Mouse (Mus musculus): ENCODE results near the gene Cngb1. TPM values are rescaled to one million over a fixed set of nuclear protein-coding genes. Genes with fewer than 3 reads are reported as not detected.

The Cngb1 gene
- polyA plus RNA-seq, 1 experiment from 2014 or later = 0.32 TPM

GRCm38 (mm10) chr8:95314707-95315106 lies 8.3 kb upstream of the Cngb1 start:
- Histone ChIP-seq H3K4me1 (ENCODE audit: control insufficient read depth, insufficient read depth, low read length) (no peaks in the 10 kb centered on the region), H3K9me3 (replicated peaks; ENCODE audit: control insufficient read depth, low read length) (no peaks in the 10 kb centered on the region), H3K27ac (replicated peaks; ENCODE audit: low read depth, low read length) (no peak overlapping the region), H3K27me3 (ENCODE audit: control insufficient read depth, insufficient read depth, low read length) (0 out of 2 replicates have a peak, but pooled peaks cover 2% of the 10 kb centered on the region), H3K4me3 (ENCODE audit: low read depth, low read length) (no peak overlapping the region), H3K9ac (replicated peaks; ENCODE audit: low read length) (no peak overlapping the region), H3K36me3 (replicated peaks; ENCODE audit: control insufficient read depth, insufficient read depth, low read depth, low read length) (no peaks in the 10 kb centered on the region), H3K4me2 (ENCODE audit: low read depth, low read length) (no peak overlapping the region)
- DNase-seq (ENCODE audit: low spot score) (no peak), ATAC-seq (replicated peaks; ENCODE audit: insufficient number of reproducible peaks, low FRiP score, low TSS enrichment, low read depth) (no peak)
- WGBS = 75% methylated on average over 2 of the region's 2 CpGs

- H3K9me3 ChIP-seq (replicated peaks; ENCODE audit: control insufficient read depth, low read length) = no peaks in the 10 kb centered on the region
- ATAC-seq (replicated peaks; ENCODE audit: insufficient number of reproducible peaks, low FRiP score, low TSS enrichment, low read depth) (no peak), DNase-seq (ENCODE audit: low spot score) (no peak)
- H3K9ac ChIP-seq (replicated peaks; ENCODE audit: low read length) = no peak overlapping the region
- no peaks in the 10 kb centered on the region for H3K4me1 ChIP-seq (ENCODE audit: control insufficient read depth, insufficient read depth, low read length)
- H3K4me3 ChIP-seq (ENCODE audit: low read depth, low read length) = no peak overlapping the region
- no peaks in the 10 kb centered on the region for H3K36me3 ChIP-seq (replicated peaks; ENCODE audit: control insufficient read depth, insufficient read depth, low read depth, low read length)
- WGBS = 91% methylated on average over 6 of the region's 6 CpGs
- H3K27ac ChIP-seq (replicated peaks; ENCODE audit: low read depth, low read length) = no peak overlapping the region
- H3K27me3 ChIP-seq (ENCODE audit: control insufficient read depth, insufficient read depth, low read length) = no peaks in the 10 kb centered on the region
- H3K4me2 ChIP-seq (ENCODE audit: low read depth, low read length) = no peak overlapping the region
Observed at GRCm38 (mm10) chr8:95313857-95314256, 7.5 kb upstream of the Cngb1 start.

- H3K36me3 ChIP-seq (replicated peaks; ENCODE audit: control insufficient read depth, insufficient read depth, low read depth, low read length) = no peaks in the 10 kb centered on the region
Observed at GRCm38 (mm10) chr8:95312836-95313235, 6.5 kb upstream of the Cngb1 start.

GRCm38 (mm10) chr8:95310342-95310970 lies 4.1 kb upstream of the Cngb1 start, which contains the start of gene Tepp:
Gene Tepp, plus strand, starts transcription at chr8:95310566.
- Histone ChIP-seq H3K4me1 (ENCODE audit: control insufficient read depth, insufficient read depth, low read length) (no peaks in the 10 kb centered on the region), H3K27me3 (ENCODE audit: control insufficient read depth, insufficient read depth, low read length) (no peaks in the 10 kb centered on the region), H3K4me2 (ENCODE audit: low read depth, low read length) (no peak within 1 kb of the TSS), H3K27ac (replicated peaks; ENCODE audit: low read depth, low read length) (no peak within 1 kb of the TSS), H3K9ac (replicated peaks; ENCODE audit: low read length) (no peak within 1 kb of the TSS), H3K4me3 (ENCODE audit: low read depth, low read length) (no peak within 1 kb of the TSS), H3K9me3 (replicated peaks; ENCODE audit: control insufficient read depth, low read length) (no peaks in the 10 kb centered on the region), H3K36me3 (replicated peaks; ENCODE audit: control insufficient read depth, insufficient read depth, low read depth, low read length) (no peaks in the 10 kb centered on the region)
- 27% methylated on average over 6 of the region's 6 CpGs for WGBS
- no peak for DNase-seq (ENCODE audit: low spot score)
- no peak for ATAC-seq (replicated peaks; ENCODE audit: insufficient number of reproducible peaks, low FRiP score, low TSS enrichment, low read depth)

More at GRCm38 (mm10) chr8:95312836-95313235, 6.5 kb upstream of the Cngb1 start:
- no peak for DNase-seq (ENCODE audit: low spot score)
- no peak for ATAC-seq (replicated peaks; ENCODE audit: insufficient number of reproducible peaks, low FRiP score, low TSS enrichment, low read depth)
- no peaks in the 10 kb centered on the region for H3K9me3 ChIP-seq (replicated peaks; ENCODE audit: control insufficient read depth, low read length)
- H3K4me3 ChIP-seq (ENCODE audit: low read depth, low read length) = no peak overlapping the region
- H3K4me2 ChIP-seq (ENCODE audit: low read depth, low read length) = no peak overlapping the region
- H3K27ac ChIP-seq (replicated peaks; ENCODE audit: low read depth, low read length) = no peak overlapping the region
- no peak overlapping the region for H3K9ac ChIP-seq (replicated peaks; ENCODE audit: low read length)
- H3K4me1 ChIP-seq (ENCODE audit: control insufficient read depth, insufficient read depth, low read length) = no peaks in the 10 kb centered on the region
- H3K27me3 ChIP-seq (ENCODE audit: control insufficient read depth, insufficient read depth, low read length) = no peaks in the 10 kb centered on the region
- 72% methylated on average over 18 of the region's 18 CpGs for WGBS

GRCm38 (mm10) chr8:95305526-95305925 lies 859 bp downstream of the Cngb1 start:
- WGBS = 77% methylated on average over 4 of the region's 4 CpGs

GRCm38 (mm10) chr8:95302410-95302809 lies 4.0 kb downstream of the Cngb1 start:
- Histone ChIP-seq H3K9me3 (replicated peaks; ENCODE audit: control insufficient read depth, low read length) (no peaks in the 10 kb centered on the region), H3K4me2 (ENCODE audit: low read depth, low read length) (no peak overlapping the region), H3K4me3 (ENCODE audit: low read depth, low read length) (no peak overlapping the region), H3K27ac (replicated peaks; ENCODE audit: low read depth, low read length) (no peak overlapping the region), H3K36me3 (replicated peaks; ENCODE audit: control insufficient read depth, insufficient read depth, low read depth, low read length) (no peaks in the 10 kb centered on the region), H3K4me1 (ENCODE audit: control insufficient read depth, insufficient read depth, low read length) (no peaks in the 10 kb centered on the region), H3K27me3 (ENCODE audit: control insufficient read depth, insufficient read depth, low read length) (no peaks in the 10 kb centered on the region), H3K9ac (replicated peaks; ENCODE audit: low read length) (no peak overlapping the region)
- peak; percentile 56 for DNase-seq (ENCODE audit: low spot score)
- ATAC-seq (replicated peaks; ENCODE audit: insufficient number of reproducible peaks, low FRiP score, low TSS enrichment, low read depth) = no peak
- WGBS = 16% methylated on average over 5 of the region's 5 CpGs

More at GRCm38 (mm10) chr8:95305526-95305925, 859 bp downstream of the Cngb1 start:
- no peak overlapping the region for H3K4me3 ChIP-seq (ENCODE audit: low read depth, low read length)
- H3K27ac ChIP-seq (replicated peaks; ENCODE audit: low read depth, low read length) = no peak overlapping the region
- DNase-seq (ENCODE audit: low spot score) (no peak), ATAC-seq (replicated peaks; ENCODE audit: insufficient number of reproducible peaks, low FRiP score, low TSS enrichment, low read depth) (no peak)
- H3K4me2 ChIP-seq (ENCODE audit: low read depth, low read length) = no peak overlapping the region
- no peaks in the 10 kb centered on the region for H3K27me3 ChIP-seq (ENCODE audit: control insufficient read depth, insufficient read depth, low read length)
- H3K9ac ChIP-seq (replicated peaks; ENCODE audit: low read length) = no peak overlapping the region
- no peaks in the 10 kb centered on the region for H3K4me1 ChIP-seq (ENCODE audit: control insufficient read depth, insufficient read depth, low read length)
- no peaks in the 10 kb centered on the region for H3K9me3 ChIP-seq (replicated peaks; ENCODE audit: control insufficient read depth, low read length)
- H3K36me3 ChIP-seq (replicated peaks; ENCODE audit: control insufficient read depth, insufficient read depth, low read depth, low read length) = no peaks in the 10 kb centered on the region

GRCm38 (mm10) chr8:95293891-95294290 lies 12.5 kb downstream of the Cngb1 start:
- no peak overlapping the region for H3K4me2 ChIP-seq (ENCODE audit: low read depth, low read length)
- H3K4me1 ChIP-seq (ENCODE audit: control insufficient read depth, insufficient read depth, low read length) = no peaks in the 10 kb centered on the region
- no peaks in the 10 kb centered on the region for H3K36me3 ChIP-seq (replicated peaks; ENCODE audit: control insufficient read depth, insufficient read depth, low read depth, low read length)
- H3K9me3 ChIP-seq (replicated peaks; ENCODE audit: control insufficient read depth, low read length) = no peaks in the 10 kb centered on the region
- WGBS = 75% methylated on average over 7 of the region's 7 CpGs
- H3K9ac ChIP-seq (replicated peaks; ENCODE audit: low read length) = no peak overlapping the region
- DNase-seq (ENCODE audit: low spot score) = no peak
- ATAC-seq (replicated peaks; ENCODE audit: insufficient number of reproducible peaks, low FRiP score, low TSS enrichment, low read depth) = no peak
- no peaks in the 10 kb centered on the region for H3K27me3 ChIP-seq (ENCODE audit: control insufficient read depth, insufficient read depth, low read length)
- H3K4me3 ChIP-seq (ENCODE audit: low read depth, low read length) = no peak overlapping the region
- no peak overlapping the region for H3K27ac ChIP-seq (replicated peaks; ENCODE audit: low read depth, low read length)

- H3K27me3 ChIP-seq (ENCODE audit: control insufficient read depth, insufficient read depth, low read length) = no peaks in the 10 kb centered on the region
- H3K9me3 ChIP-seq (replicated peaks; ENCODE audit: control insufficient read depth, low read length) = no peaks in the 10 kb centered on the region
- no peak overlapping the region for H3K4me3 ChIP-seq (ENCODE audit: low read depth, low read length)
- H3K9ac ChIP-seq (replicated peaks; ENCODE audit: low read length) = no peak overlapping the region
- ATAC-seq (replicated peaks; ENCODE audit: insufficient number of reproducible peaks, low FRiP score, low TSS enrichment, low read depth) (no peak), DNase-seq (ENCODE audit: low spot score) (peak; percentile 13)
- no peaks in the 10 kb centered on the region for H3K36me3 ChIP-seq (replicated peaks; ENCODE audit: control insufficient read depth, insufficient read depth, low read depth, low read length)
- 76% methylated on average over 11 of the region's 11 CpGs for WGBS
- H3K4me2 ChIP-seq (ENCODE audit: low read depth, low read length) = no peak overlapping the region
- H3K4me1 ChIP-seq (ENCODE audit: control insufficient read depth, insufficient read depth, low read length) = no peaks in the 10 kb centered on the region
- no peak overlapping the region for H3K27ac ChIP-seq (replicated peaks; ENCODE audit: low read depth, low read length)
Observed at GRCm38 (mm10) chr8:95293172-95293571, 13.2 kb downstream of the Cngb1 start.

Data from embryonic facial prominence, embryonic 11.5 days (tissue).